In the genomic region with DNA sequence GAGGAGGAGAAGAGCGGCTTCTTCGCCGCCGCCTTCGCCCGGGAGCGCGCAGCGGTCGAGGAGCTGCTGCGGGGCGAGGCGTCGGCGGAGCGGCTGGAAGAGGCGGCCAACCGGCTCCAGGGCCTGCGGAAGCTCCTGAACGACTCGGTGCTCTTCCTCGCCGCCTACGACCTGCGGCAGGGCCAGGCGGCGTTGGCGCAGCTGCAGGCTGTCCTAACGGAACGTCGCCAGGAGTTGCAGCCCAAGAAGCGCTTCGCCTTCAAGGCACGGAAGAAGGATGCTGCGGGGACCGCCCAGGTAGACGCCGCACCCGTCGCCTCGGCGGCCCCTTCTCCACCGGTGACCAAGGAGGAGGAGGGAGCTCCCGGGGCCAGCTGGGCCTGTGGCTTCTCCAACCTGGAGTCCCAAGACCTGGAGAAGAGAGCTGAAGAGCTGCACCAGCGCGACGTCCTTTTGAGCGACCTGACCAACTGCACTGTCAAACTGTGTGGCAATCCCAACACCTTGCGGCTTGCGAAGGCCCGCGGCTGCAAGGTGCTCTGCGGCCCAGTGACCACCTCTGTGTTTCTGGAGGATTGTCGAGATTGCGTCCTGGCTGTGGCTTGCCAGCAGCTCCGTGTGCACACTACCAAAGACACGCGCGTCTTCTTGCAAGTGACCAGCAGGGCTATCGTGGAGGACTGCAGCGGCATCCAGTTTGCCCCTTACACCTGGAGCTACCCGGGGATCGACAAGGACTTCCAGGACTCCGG, we compare ENCODE assay signal across 8 mouse cellular contexts. TPM values are rescaled to one million over a fixed set of nuclear protein-coding genes. Genes with fewer than 3 reads are reported as not detected.
A peak's percentile ranks its signal among the peaks of the same experiment; 100 is the strongest.
DNase-seq lines count a peak whose midpoint lies in the region; ATAC-seq lines count a peak whose summit lies in the region.

No protein-coding gene starts in this region.

- H3K4me3 ChIP-seq in brown adipose tissue, adult 24 weeks (ENCODE audit: insufficient read depth, low read depth, low read length): peak overlapping the region; percentile 75
- H3K4me3 ChIP-seq in forebrain, embryonic 13.5 days: peak overlapping the region; percentile 96
- peak overlapping the region; percentile 76 for H3K4me3 ChIP-seq in hindbrain, embryonic 11.5 days (ENCODE audit: low read depth, low read length)
- H3K4me3 ChIP-seq in midbrain, embryonic 10.5 days: peak overlapping the region; percentile 71
- peak overlapping the region; percentile 83 for H3K4me3 ChIP-seq in stomach, embryonic 14.5 days (ENCODE audit: low read depth, low read length)

- H3K27ac ChIP-seq in brown adipose tissue, adult 24 weeks (replicated peaks; ENCODE audit: low read depth, low read length): peak overlapping the region; percentile 88
- H3K27ac ChIP-seq in forebrain, embryonic 13.5 days: peak overlapping the region; percentile 89
- H3K27ac ChIP-seq in hindbrain, embryonic 11.5 days (ENCODE audit: low read depth, low read length): peak overlapping the region; percentile 49
- peak overlapping the region; percentile 94 for H3K27ac ChIP-seq in midbrain, embryonic 10.5 days (replicated peaks)
- peak overlapping the region; percentile 86 for H3K27ac ChIP-seq in stomach, embryonic 14.5 days (ENCODE audit: low read length)

- peak overlapping the region; percentile 97 for H3K9ac ChIP-seq in forebrain, embryonic 13.5 days
- peak overlapping the region; percentile 85 for H3K9ac ChIP-seq in hindbrain, embryonic 11.5 days (ENCODE audit: low read depth, low read length)
- H3K9ac ChIP-seq in stomach, embryonic 14.5 days (replicated peaks; ENCODE audit: low read depth, low read length): peak overlapping the region; percentile 71

- H3K9me3 ChIP-seq in forebrain, embryonic 13.5 days (replicated peaks): no peaks in the 10 kb centered on the region
- H3K9me3 ChIP-seq in hindbrain, embryonic 11.5 days (ENCODE audit: control insufficient read depth, low read length): no peaks in the 10 kb centered on the region
- no peaks in the 10 kb centered on the region for H3K9me3 ChIP-seq in midbrain, embryonic 10.5 days (replicated peaks)
- H3K9me3 ChIP-seq in stomach, embryonic 14.5 days (ENCODE audit: control insufficient read depth, low read depth, low read length): no peaks in the 10 kb centered on the region

- H3K4me1 ChIP-seq in brown adipose tissue, adult 24 weeks (ENCODE audit: control insufficient read depth, insufficient read depth, insufficient read length, low read length): peaks cover 11% of the 10 kb centered on the region
- H3K4me1 ChIP-seq in forebrain, embryonic 13.5 days: peaks cover 34% of the 10 kb centered on the region
- H3K4me1 ChIP-seq in hindbrain, embryonic 11.5 days (replicated peaks; ENCODE audit: control insufficient read depth, insufficient read depth, low read length): peaks cover 13% of the 10 kb centered on the region
- peaks cover 42% of the 10 kb centered on the region for H3K4me1 ChIP-seq in midbrain, embryonic 10.5 days
- peaks cover 16% of the 10 kb centered on the region for H3K4me1 ChIP-seq in stomach, embryonic 14.5 days (ENCODE audit: control insufficient read depth, insufficient read depth, low read length)

- H3K27me3 ChIP-seq in forebrain, embryonic 13.5 days: no peaks in the 10 kb centered on the region
- H3K27me3 ChIP-seq in hindbrain, embryonic 11.5 days (ENCODE audit: control insufficient read depth, insufficient read depth, low read length): no peaks in the 10 kb centered on the region
- H3K27me3 ChIP-seq in midbrain, embryonic 10.5 days (ENCODE audit: low read depth, poor library complexity, severe bottlenecking): no peaks in the 10 kb centered on the region
- no peaks in the 10 kb centered on the region for H3K27me3 ChIP-seq in stomach, embryonic 14.5 days (ENCODE audit: control insufficient read depth, insufficient read depth, low read length)

- H3K4me2 ChIP-seq in forebrain, embryonic 13.5 days: peak overlapping the region; percentile 98
- peak overlapping the region; percentile 94 for H3K4me2 ChIP-seq in hindbrain, embryonic 11.5 days (replicated peaks; ENCODE audit: low read depth, low read length)
- peak overlapping the region; percentile 82 for H3K4me2 ChIP-seq in stomach, embryonic 14.5 days (replicated peaks; ENCODE audit: low read depth, low read length)

- intact Hi-C loops in left cerebral cortex, postnatal 4 days (cut with DNase I): no loop called here

- H3K36me3 ChIP-seq in forebrain, embryonic 13.5 days (ENCODE audit: poor library complexity, severe bottlenecking): peaks cover 20% of the 10 kb centered on the region
- H3K36me3 ChIP-seq in hindbrain, embryonic 11.5 days (ENCODE audit: control insufficient read depth, insufficient read depth, low read length): no peaks in the 10 kb centered on the region
- peaks cover 22% of the 10 kb centered on the region for H3K36me3 ChIP-seq in midbrain, embryonic 10.5 days
- no peaks in the 10 kb centered on the region; the same call in 1 of the 2 replicates for H3K36me3 ChIP-seq in stomach, embryonic 14.5 days (ENCODE audit: control insufficient read depth, insufficient read depth, low read length)

- peak; percentile 96 for DNase-seq in heart, adult 11 months
- DNase-seq in heart, adult 8-10 months (ENCODE audit: low spot score): no peak
- peak; percentile 49 for DNase-seq in hindbrain, embryonic 11.5 days (ENCODE audit: low spot score)
- DNase-seq in left cerebral cortex, postnatal 4 days: peak; percentile 33
- no peak for DNase-seq in midbrain, embryonic 10.5 days (ENCODE audit: low spot score)

- peak; percentile 44 for ATAC-seq in forebrain, embryonic 13.5 days
- ATAC-seq in hindbrain, embryonic 11.5 days (ENCODE audit: low FRiP score): peak; percentile 20; the same call in 1 of the 2 replicates
- ATAC-seq in stomach, embryonic 14.5 days (ENCODE audit: insufficient number of reproducible peaks, insufficient read depth, low FRiP score, low read depth): peak; percentile 15; the same call in 1 of the 2 replicates

- 2% methylated on average over 61 of the region's 64 CpGs for WGBS in forebrain, embryonic 13.5 days
- WGBS in hindbrain, embryonic 11.5 days: 2% methylated on average over 64 of the region's 64 CpGs
- WGBS in midbrain, embryonic 10.5 days: 3% methylated on average over 64 of the region's 64 CpGs
- WGBS in stomach, embryonic 14.5 days: under 1% methylated on average over 62 of the region's 64 CpGs

RNA-seq across cellular contexts. Expression of a gene that starts 0.5 kb away (rescaled TPM):
- total RNA-seq in heart, adult 8-10 months (2022): 10 to 100 TPM; 15.4 to 18.6 (median 17.3) TPM
- polyA plus RNA-seq in brown adipose tissue, adult 24 weeks (2012; ENCODE audit: insufficient read depth, insufficient read length, missing spikeins): 10.1 TPM in 2 replicates
- 51.3 and 53.5 TPM in 2 replicates for polyA plus RNA-seq in forebrain, embryonic 13.5 days (2015; fragmentation: Nextera tagmentation; extraction: Ambion mirVana)
- 74.1 and 84.3 TPM in 2 replicates for polyA plus RNA-seq in hindbrain, embryonic 11.5 days (2014; fragmentation: Nextera tagmentation; extraction: Ambion mirVana)
- 10 to 100 TPM; 23.4 to 28.5 TPM for total RNA-seq in left cerebral cortex, postnatal 4 days (2021)
- 55.9 and 57.7 TPM in 2 replicates for polyA plus RNA-seq in midbrain, embryonic 10.5 days (2016; fragmentation: Nextera tagmentation; extraction: Ambion mirVana)
- 52.6 and 54.3 TPM in 2 replicates for polyA plus RNA-seq in stomach, embryonic 14.5 days (2014; fragmentation: Nextera tagmentation; extraction: Ambion mirVana)

RNA-seq across cellular contexts. Expression of a gene that starts 19.2 kb away (rescaled TPM):
- not detected for total RNA-seq in heart, adult 8-10 months (2022)
- not detected in 2 replicates for polyA plus RNA-seq in brown adipose tissue, adult 24 weeks (2012; ENCODE audit: insufficient read depth, insufficient read length, missing spikeins)
- not detected in 2 replicates for polyA plus RNA-seq in forebrain, embryonic 13.5 days (2015; fragmentation: Nextera tagmentation; extraction: Ambion mirVana)
- polyA plus RNA-seq in hindbrain, embryonic 11.5 days (2014; fragmentation: Nextera tagmentation; extraction: Ambion mirVana): not detected in 2 replicates
- total RNA-seq in left cerebral cortex, postnatal 4 days (2021): not detected
- not detected in 2 replicates for polyA plus RNA-seq in midbrain, embryonic 10.5 days (2016; fragmentation: Nextera tagmentation; extraction: Ambion mirVana)
- polyA plus RNA-seq in stomach, embryonic 14.5 days (2014; fragmentation: Nextera tagmentation; extraction: Ambion mirVana): not detected in 2 replicates

RNA-seq across cellular contexts. Expression of a gene that starts 32.7 kb away (rescaled TPM):
- 10 to 100 TPM; 12.8 to 15.3 (median 14.4) TPM for total RNA-seq in heart, adult 8-10 months (2022)
- 5.3 and 9.8 TPM in 2 replicates for polyA plus RNA-seq in brown adipose tissue, adult 24 weeks (2012; ENCODE audit: insufficient read depth, insufficient read length, missing spikeins)
- 5.2 and 5.8 TPM in 2 replicates for polyA plus RNA-seq in forebrain, embryonic 13.5 days (2015; fragmentation: Nextera tagmentation; extraction: Ambion mirVana)
- polyA plus RNA-seq in hindbrain, embryonic 11.5 days (2014; fragmentation: Nextera tagmentation; extraction: Ambion mirVana): 5.5 and 7.1 TPM in 2 replicates
- 10 to 100 TPM; 42.2 to 45.3 TPM for total RNA-seq in left cerebral cortex, postnatal 4 days (2021)
- polyA plus RNA-seq in midbrain, embryonic 10.5 days (2016; fragmentation: Nextera tagmentation; extraction: Ambion mirVana): 3.1 and 4.4 TPM in 2 replicates
- polyA plus RNA-seq in stomach, embryonic 14.5 days (2014; fragmentation: Nextera tagmentation; extraction: Ambion mirVana): 6.0 and 6.6 TPM in 2 replicates

Comparison
In these comparisons a context has a peak if more than half of its experiments do, and no peak if none do; other contexts are left out.
1. DNase-seq: peak in heart, adult 11 months (single experiment), hindbrain, embryonic 11.5 days (single experiment) and left cerebral cortex, postnatal 4 days (single experiment); none in heart, adult 8-10 months (single experiment) and midbrain, embryonic 10.5 days (single experiment).
2. Peak in every context shown above with its lines, with median percentiles within 50 percentile points of each other: H3K27ac ChIP-seq, H3K4me3 ChIP-seq, ATAC-seq, H3K4me2 ChIP-seq and H3K9ac ChIP-seq.